Mouse (Mus musculus): ENCODE results near the gene Tedc1.

- no peak for TF ChIP-seq CTCF (IDR thresholded peaks at IDR 0.05)
- TF ChIP-seq EP300 (IDR thresholded peaks at IDR 0.05): no peak
Measured at GRCm38 (mm10) chr12:113184945-113185344, 28.7 kb downstream of the Tedc1 start.

Data from lung, postnatal 0 days (tissue).